Mouse (Mus musculus) kidney, postnatal 0 days (tissue): ENCODE data around the gene Tmem167b. TPM values are rescaled to one million over a fixed set of nuclear protein-coding genes. Genes with fewer than 3 reads are reported as not detected.
A peak's percentile ranks its signal among the peaks of the same experiment; 100 is the strongest.

ENCODE experiments used
- ATAC-seq: fragments of 200-750 bp; cut with Nextera tagmentation; replicated peaks from 2 replicates; pipeline ENCODE4 v1.8.0; 2017; ENCODE audit warnings: low read depth, moderate number of reproducible peaks, moderate TSS enrichment, moderate library complexity; ENCODE audit not compliant: low FRiP score
- DNase-seq: peaks from one replicate; pipeline ENCODE4 v3.0.0-alpha.2; 2016; ENCODE audit warnings: low spot score
- H3K27ac ChIP-seq: fragments of 300-500 bp; sonication (generic); 2 replicates; pipeline ENCODE4 v1.5.1; 2014; ENCODE audit warnings: mild to moderate bottlenecking
- H3K27me3 ChIP-seq: fragments of 300-500 bp; sonication (generic); 2 replicates; pipeline ENCODE4 v1.6.1; 2014; ENCODE audit warnings: low read length, mixed read lengths; ENCODE audit not compliant: insufficient read depth
- H3K36me3 ChIP-seq: fragments of 300-500 bp; sonication (generic); 2 replicates; pipeline ENCODE4 v1.6.1; 2014; ENCODE audit warnings: low read length, mixed read lengths; ENCODE audit not compliant: insufficient read depth
- H3K4me1 ChIP-seq: fragments of 300-500 bp; sonication (generic); replicated peaks from 2 replicates; pipeline ENCODE4 v1.6.1; 2014; ENCODE audit warnings: antibody characterized with exemption, low read length, mixed read lengths; ENCODE audit not compliant: insufficient read depth
- H3K4me2 ChIP-seq: fragments of 300-500 bp; sonication (generic); 2 replicates; pipeline ENCODE4 v1.6.1; 2014; ENCODE audit warnings: mild to moderate bottlenecking, low read length, moderate library complexity, mixed read lengths
- H3K4me3 ChIP-seq: fragments of 300-500 bp; sonication (generic); replicated peaks from 2 replicates; pipeline ENCODE4 v1.5.1; 2014; ENCODE audit warnings: low read depth, low read length
- H3K9ac ChIP-seq: fragments of 300-500 bp; sonication (generic); 2 replicates; pipeline ENCODE4 v1.6.1; 2014; ENCODE audit warnings: low read depth, low read length
- H3K9me3 ChIP-seq: fragments of 300-500 bp; sonication (generic); replicated peaks from 2 replicates; pipeline ENCODE4 v1.6.1; 2016; ENCODE audit warnings: low read length, inconsistent platforms, mixed read lengths
- CTCF ChIP-seq: IDR thresholded peaks from 2 replicates; pipeline ENCODE4 v1.5.1; 2016; ENCODE audit warnings: antibody characterized with exemption, low read depth, mild to moderate bottlenecking, moderate library complexity
- WGBS: fragments of 180-500 bp; shearing (Covaris S2); extraction: QIAGEN DNeasy Blood & Tissue Kit; methylation state at CpG from one replicate; pipeline ENCODE4 v1.1.7; 2014; 5-methylcytosine and 5-hydroxymethylcytosine counted together
- polyA plus RNA-seq: library from polyadenylated mRNA; unstranded; fragments of >200 nt; fragmentation: Nextera tagmentation; extraction: Ambion mirVana; gene quantifications from 2 replicates; pipeline ENCODE4 v1.2.1, GENCODE M21; 2015

Gene Tmem167b
- polyA plus RNA-seq, 1 experiment from 2014 or later: 33.5 TPM

DNA sequence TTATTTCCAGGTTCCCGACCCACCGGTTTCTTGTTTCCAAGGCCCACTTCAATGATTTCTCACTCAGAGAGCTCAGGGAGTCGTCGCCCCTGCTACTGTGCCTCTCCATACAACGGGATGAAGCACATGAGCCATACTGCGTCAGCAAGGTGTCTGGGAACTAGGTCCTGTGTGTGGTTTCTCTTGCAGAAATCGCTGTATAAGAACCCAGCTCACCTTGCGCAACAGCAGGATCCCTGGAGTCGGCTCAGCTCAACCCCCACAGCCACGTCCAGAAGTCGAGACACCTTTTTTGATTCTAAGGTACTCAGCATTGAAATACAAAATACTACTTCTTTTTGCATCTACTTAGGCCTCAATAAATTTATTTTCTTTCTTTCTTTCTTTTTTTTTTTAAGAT, 20.0 kb downstream of the Tmem167b start:
- 79% methylated on average over 11 of the region's 11 CpGs for WGBS
- DNase-seq (no peak), ATAC-seq (no peak)
- H3K9ac ChIP-seq: no peak overlapping the region
- no peaks in the 10 kb centered on the region for H3K36me3 ChIP-seq
- no peaks in the 10 kb centered on the region for H3K9me3 ChIP-seq
- H3K27ac ChIP-seq: no peak overlapping the region
- no peaks in the 10 kb centered on the region for H3K4me1 ChIP-seq
- TF ChIP-seq CTCF: no peak
- no peak overlapping the region for H3K4me3 ChIP-seq
- no peaks in the 10 kb centered on the region for H3K27me3 ChIP-seq
- H3K4me2 ChIP-seq: no peak overlapping the region

GRCm38 (mm10) chr3:108537303-108537702, 25.0 kb downstream of the Tmem167b start:
- 0 out of 2 replicates have a peak, but pooled peaks cover 4% of the 10 kb centered on the region for H3K27me3 ChIP-seq
- DNase-seq: peak; percentile 93
- ATAC-seq: peak; percentile 45; the same call in 1 of the 2 replicates
- H3K27ac ChIP-seq: no peak overlapping the region
- peak overlapping the region; percentile 48 for H3K4me2 ChIP-seq
- H3K36me3 ChIP-seq: no peaks in the 10 kb centered on the region
- H3K9me3 ChIP-seq: no peaks in the 10 kb centered on the region
- no peaks in the 10 kb centered on the region for H3K4me1 ChIP-seq
- H3K4me3 ChIP-seq: 0 out of 2 replicates have a peak overlapping the region, but pooled peaks have one; percentile 2
- peak; percentile 89 for TF ChIP-seq CTCF
- 4% methylated on average over 17 of the region's 17 CpGs for WGBS
- no peak overlapping the region for H3K9ac ChIP-seq

- ATAC-seq (peak; percentile 77), DNase-seq (peak; percentile 47)
- no peak within 1 kb of the TSS for H3K27ac ChIP-seq
- peak within 1 kb of the TSS; percentile 58 for H3K4me2 ChIP-seq
- H3K9ac ChIP-seq: no peak within 1 kb of the TSS
- 0 out of 2 replicates have a peak, but pooled peaks cover 4% of the 10 kb centered on the region for H3K27me3 ChIP-seq
- H3K36me3 ChIP-seq: no peaks in the 10 kb centered on the region
- no peak for TF ChIP-seq CTCF
- H3K4me3 ChIP-seq: peak within 1 kb of the TSS; percentile 25
- no peaks in the 10 kb centered on the region for H3K9me3 ChIP-seq
- H3K4me1 ChIP-seq: no peaks in the 10 kb centered on the region
- 1% methylated on average over 34 of the region's 35 CpGs for WGBS
These were observed 25.6 kb downstream of the Tmem167b start, which contains the start of gene 5330417C22Rik for GRCm38 (mm10) chr3:108536517-108537260. Gene 5330417C22Rik (minus strand): TSS chr3:108536536.

DNA sequence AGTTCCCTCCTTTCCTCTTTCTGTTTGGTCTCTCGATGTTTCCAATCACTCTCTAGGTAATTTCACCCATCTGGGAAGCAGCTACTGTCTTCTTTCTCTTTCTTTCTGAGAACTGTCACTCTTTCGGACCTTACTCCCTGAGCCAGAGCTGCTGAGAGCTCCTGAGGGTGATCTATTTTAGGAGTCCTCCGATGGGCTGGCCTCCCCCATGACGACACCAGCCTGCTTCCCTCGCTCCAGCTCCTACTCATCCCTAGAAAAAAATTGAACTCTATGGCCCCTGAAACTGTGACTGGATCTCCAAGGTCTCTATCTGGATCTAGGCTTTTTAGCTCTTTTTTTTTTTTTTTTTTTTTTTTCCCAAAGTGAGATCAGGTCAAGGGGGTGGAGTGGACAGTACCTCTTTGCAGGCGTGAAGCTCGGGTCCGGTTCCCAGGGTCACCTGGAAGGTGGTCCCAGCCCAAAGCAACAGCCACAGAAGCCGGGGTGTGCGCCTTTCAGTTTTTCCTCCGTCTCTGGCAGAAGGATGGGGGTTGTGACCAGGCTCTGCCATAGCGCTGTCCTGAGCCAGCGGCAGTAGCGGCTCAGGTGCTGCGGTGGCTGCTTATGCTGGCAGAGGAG, 26.3 kb downstream of the Tmem167b start:
- H3K27me3 ChIP-seq: 0 out of 2 replicates have a peak, but pooled peaks cover 4% of the 10 kb centered on the region
- DNase-seq: no peak
- WGBS: 11% methylated on average over 15 of the region's 15 CpGs

GRCm38 (mm10) chr3:108533951-108534350, 28.3 kb downstream of the Tmem167b start, which contains the start of gene 1700013F07Rik:
Gene 1700013F07Rik (plus strand): TSS chr3:108534150.
- WGBS: 92% methylated on average over 6 of the region's 6 CpGs
- Histone ChIP-seq H3K9ac (no peak within 1 kb of the TSS), H3K27ac (no peak within 1 kb of the TSS), H3K4me3 (no peak within 1 kb of the TSS), H3K4me2 (no peak within 1 kb of the TSS), H3K4me1 (no peaks in the 10 kb centered on the region), H3K9me3 (no peaks in the 10 kb centered on the region), H3K27me3 (0 out of 2 replicates have a peak, but pooled peaks cover 4% of the 10 kb centered on the region), H3K36me3 (no peaks in the 10 kb centered on the region)
- no peak for DNase-seq
- ATAC-seq: no peak
- TF ChIP-seq CTCF: no peak

More for the DNA sequence above, 26.3 kb downstream of the Tmem167b start:
- no peak overlapping the region for H3K9ac ChIP-seq
- no peaks in the 10 kb centered on the region for H3K9me3 ChIP-seq
- peak overlapping the region; percentile 58 for H3K4me2 ChIP-seq
- H3K4me1 ChIP-seq: no peaks in the 10 kb centered on the region
- no peak for TF ChIP-seq CTCF
- ATAC-seq: no peak
- H3K27ac ChIP-seq: no peak overlapping the region
- no peaks in the 10 kb centered on the region for H3K36me3 ChIP-seq
- H3K4me3 ChIP-seq: peak overlapping the region; percentile 25

GRCm38 (mm10) chr3:108533114-108533885, 29.0 kb downstream of the Tmem167b start:
- no peak for TF ChIP-seq CTCF
- Histone ChIP-seq H3K4me1 (no peaks in the 10 kb centered on the region), H3K4me3 (no peak overlapping the region), H3K27me3 (0 out of 2 replicates have a peak, but pooled peaks cover 4% of the 10 kb centered on the region), H3K36me3 (no peaks in the 10 kb centered on the region), H3K4me2 (no peak overlapping the region), H3K27ac (no peak overlapping the region), H3K9me3 (no peaks in the 10 kb centered on the region), H3K9ac (no peak overlapping the region)
- ATAC-seq (no peak), DNase-seq (peak; percentile 31)
- whole genome bisulfite sequencing: 51% methylated on average over 9 of the region's 9 CpGs
